Mouse (Mus musculus) cerebellum, adult 18-20 months (tissue): ENCODE results near the gene Mbd3.
"Not testable (repeated sequence)": the region's sequence is repeated elsewhere in the genome, so short reads cannot be mapped to it uniquely, and the experiment has no call there.

Experiments used
- DNase-seq, 2 experiments: peaks; one replicate each; pipeline ENCODE4 v3.0.0; 2021

Mbd3 gene

DNA sequence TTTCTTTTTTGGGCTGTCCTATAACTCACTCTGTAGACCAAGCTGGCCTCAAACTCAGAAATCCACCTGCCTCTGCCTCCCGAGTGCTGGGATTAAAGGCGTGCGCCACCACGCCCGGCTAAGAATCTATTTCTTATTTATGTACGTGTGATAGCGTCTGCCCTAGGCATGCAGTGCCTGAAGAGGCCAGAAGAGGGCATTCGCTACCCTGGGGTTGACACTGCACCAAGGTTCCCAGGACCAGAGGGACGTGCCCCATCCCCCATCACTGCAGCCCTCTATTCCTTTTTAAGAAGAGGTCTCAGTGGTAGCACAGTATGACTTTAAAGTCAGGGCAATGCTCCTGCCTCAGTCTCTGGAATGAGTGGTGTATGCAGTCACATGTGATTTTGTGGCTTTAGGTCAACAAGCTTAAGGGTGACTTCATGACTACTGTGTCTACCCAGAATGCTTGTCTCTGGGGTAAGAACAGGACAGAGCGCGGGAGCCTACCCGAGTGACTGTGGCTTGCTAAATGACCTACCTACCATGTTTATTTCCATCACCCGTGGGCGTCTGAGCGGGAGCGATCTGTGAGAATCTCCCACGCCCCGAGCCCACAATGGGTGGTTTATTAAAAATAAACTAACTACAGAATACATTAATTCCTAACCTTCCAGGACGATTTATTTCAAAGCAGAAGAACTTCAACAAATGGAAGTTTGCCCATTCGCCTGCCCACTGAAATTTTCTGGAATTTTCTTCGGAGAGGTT is 29.2 kb downstream of the Mbd3 start:
- DNase-seq = no peak

DNA sequence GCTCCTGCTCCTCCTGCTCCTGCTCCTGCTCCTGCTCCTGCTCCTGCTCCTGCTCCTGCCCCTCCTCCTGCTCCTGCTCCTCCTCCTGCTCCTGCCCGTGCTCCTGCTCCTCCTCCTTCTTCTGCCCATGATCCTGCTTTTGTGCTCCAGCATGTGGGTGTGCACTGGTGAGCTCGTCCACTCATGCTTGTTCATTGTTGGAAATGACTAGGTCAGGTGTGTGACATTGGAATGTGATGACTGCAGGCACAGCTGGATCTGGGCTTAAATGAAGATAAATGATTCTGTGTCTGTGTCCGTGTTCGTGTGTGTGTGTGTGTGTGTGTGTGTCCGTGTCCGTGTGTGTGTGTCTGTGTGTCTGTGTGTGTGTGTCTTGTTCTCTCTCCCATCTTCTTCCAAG is 31.0 kb downstream of the Mbd3 start:
- DNase-seq = no peak

DNA sequence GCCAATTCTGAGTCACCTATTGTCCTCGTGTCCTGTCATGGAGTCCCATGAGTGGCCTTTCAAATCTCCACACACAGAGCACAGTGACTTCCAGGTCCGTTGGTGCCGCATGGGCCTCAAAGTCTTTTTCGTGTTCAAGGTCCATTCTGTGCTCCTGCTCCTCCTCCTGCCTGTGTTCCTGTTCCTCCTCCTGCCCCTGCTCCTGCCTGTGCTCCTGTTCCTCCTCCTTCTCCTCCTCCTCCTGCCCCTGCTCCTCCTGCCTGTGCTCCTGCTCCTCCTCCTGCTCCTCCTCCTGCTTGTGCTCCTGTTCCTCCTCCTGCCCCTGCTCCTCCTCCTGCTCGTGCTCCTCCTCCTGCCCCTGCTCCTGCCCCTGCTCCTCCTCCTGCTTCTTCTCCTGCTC is 31.4 kb downstream of the Mbd3 start:
- DNase-seq = no peak

DNA sequence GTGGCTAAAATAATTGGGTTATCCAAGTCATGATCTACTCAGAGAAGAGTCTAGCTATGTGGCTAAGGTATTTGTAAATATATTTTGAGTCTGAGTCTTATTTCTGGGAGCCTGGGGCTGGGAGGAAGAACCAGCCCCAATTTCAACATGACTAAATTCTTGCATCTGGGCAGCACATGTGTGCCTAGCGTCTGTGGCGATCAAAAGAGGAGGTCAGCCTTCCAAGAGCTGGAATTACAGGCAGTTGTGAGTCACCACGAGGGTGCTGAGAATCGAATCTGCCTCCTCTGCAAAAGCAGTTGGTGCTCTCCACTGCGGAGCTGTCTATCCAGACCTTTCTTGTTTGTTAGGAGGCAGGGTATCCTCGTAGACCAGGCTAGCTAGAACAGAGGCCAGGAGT is 33.6 kb downstream of the Mbd3 start:
- DNase-seq = no peak

DNA sequence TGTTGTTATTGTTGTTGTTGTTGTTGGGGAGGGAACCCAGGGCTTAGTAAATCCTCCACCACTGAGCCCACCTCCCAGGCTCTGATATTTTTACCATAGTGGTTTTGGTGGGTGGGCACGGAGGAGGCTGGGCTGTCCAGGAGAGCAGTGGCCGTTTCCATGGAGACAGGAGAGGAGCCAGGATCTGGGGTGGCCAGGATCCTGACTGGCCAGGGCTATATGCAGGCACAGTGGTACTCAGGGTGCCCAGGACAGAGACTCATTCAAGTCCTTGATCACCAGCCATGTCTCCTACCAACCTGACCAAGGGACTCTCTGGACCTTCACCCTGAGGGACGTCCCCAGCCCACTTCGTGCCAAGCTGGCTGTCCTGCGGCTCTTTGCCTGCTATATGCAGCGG is 35.6 kb downstream of the Mbd3 start:
- no peak for DNase-seq

DNA sequence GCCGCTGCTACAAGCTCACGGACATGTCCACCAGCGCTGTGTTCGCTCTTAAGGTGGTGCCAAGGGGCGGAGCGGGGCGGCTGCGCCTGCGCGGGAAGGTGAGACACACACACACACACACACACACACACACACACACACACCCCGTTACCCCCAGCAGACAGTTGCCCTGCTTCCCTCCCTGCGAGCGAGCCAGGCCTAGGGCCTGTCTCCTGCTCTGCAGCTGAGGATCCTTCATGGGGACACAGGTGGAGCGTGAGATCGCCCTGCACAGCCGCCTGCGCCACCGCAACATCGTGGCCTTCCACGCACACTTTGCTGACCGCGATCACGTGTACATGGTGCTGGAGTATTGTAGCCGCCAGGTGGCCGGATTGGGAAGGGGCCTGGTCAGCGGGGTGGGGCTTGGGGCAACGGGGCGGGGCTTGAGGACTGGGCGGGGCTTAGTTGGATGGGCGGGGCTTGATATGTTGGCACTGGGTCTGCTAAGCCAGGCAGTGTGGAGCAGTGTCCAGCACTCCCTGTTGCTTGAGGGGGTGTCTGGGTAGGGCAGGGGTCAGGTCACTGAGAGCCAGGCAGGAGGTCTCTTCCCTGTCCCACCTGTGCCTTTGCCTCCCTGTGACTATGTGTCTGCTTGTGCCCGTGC is 41.2 kb downstream of the Mbd3 start:
- peak; percentile 75 to 80 for DNase-seq

DNA sequence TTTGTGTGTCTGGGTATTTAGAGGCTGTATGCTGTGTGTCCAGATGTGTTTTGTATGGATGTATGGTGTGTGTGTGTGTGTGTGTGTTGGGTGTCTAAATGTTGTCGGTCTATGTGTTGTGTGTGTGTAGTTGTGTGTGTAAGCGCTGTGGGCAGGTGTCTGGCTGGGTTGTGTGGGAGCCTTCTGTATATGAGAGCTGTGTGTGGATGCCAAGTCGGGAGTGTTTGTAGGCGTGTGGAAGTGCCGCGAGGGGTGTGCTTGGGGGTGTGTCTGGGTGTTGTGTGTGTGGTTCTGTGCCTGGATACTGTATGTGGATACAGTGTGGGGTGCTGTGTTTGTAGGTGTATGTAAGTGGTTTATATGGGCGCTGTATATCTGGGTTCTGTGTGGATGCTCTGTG is 42.0 kb downstream of the Mbd3 start:
- no peak for DNase-seq

DNA sequence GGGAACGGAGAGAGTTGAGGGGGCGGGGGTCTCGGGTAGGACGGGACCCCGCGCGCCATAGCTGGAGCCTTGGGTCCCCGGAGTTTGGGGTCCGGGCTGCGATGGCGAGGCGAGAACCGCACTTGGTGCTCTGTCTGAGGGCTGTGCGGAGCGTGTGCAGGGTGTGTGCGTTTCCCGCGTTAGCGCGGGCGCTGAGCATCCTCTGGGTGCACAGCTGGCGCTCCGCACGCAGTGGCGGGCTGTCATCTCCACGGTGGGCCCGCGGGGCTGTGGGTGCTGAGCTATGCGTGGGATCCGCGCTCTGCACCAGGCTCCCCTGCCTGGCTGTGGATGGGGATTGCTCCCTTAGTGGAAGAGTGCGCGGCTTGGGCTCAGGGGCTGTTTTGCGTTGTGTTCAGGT is 42.6 kb downstream of the Mbd3 start:
- peak in 1 of 2 experiments; percentile 57 for DNase-seq

DNA sequence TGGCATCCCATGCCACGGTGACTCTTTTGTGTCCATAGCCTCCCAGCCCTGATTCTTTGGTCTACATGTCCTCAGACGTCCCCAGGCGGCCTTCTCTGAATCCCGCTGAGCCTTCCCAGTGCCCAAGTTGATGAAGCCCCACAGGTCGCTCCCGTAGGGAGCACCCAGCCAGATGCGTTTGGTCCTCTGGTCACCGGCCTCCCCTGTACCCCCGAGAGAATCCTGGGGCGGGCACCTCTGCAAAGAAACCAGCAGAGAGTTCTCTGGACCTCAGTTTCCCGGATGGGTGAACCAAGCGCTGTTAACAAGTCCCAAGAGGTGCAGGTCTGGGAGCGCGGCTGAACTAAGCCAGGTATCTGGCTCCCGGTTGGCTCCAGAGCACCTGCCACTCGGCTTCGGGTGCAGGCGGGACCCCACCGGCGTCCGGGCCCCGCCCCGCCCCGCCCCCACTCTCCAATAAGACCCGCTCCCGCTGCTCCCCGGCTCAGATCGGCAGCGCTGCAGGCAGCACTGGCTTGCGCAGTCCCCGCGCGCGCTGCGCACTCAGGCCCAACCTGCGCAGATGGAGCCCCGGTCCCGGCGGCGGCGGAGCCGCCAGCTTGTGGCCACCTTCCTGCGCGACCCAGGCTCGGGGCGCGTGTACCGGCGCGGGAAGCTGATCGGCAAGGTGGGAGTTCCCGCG is 43.2 kb downstream of the Mbd3 start, which contains the start of gene Plk5:
TSS of gene Plk5 (plus strand) at position 459 of the 682 bp plus-strand sequence.
- peak; percentile 72 to 84 for DNase-seq

DNA sequence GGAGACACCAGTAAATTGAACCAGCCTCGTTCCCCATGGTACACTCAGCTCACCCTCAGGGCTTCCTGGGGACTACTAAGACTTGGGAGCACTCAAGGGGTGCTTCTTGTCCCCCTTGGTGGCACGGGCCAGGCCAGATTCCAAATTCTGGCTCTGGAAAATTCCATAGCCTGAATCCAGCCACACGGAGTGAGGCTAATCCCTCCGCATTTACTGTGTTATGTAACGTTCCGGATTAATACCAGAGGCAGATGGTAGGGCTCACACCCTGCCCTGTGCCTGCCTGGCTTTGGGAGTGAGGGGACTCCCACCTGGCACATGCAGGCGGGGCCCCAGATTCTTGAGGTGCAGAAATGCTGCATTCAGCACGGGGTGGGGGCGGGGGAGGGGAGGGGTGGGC is 43.9 kb downstream of the Mbd3 start:
- DNase-seq = peak; percentile 76 to 77

DNA sequence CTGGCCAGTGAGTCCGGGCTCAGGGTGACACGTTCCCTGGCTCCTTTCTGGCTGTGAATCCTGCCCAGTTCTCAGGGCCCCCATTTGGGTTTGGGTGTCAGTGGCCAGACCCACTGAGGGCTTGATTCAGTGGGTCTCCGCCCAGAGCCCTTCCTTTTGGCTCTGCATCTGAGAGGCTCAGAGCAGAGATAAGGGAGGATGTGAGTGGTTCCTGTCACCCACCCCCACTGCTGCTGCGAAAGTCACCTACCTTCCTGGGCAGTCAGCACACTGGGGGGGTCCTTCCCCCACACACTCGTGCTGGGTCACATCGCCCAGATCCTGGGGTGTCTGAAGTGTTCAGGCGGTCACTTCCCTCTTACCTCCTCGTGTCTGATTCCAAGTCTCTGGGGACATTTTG is 46.6 kb downstream of the Mbd3 start:
- no peak for DNase-seq

DNA sequence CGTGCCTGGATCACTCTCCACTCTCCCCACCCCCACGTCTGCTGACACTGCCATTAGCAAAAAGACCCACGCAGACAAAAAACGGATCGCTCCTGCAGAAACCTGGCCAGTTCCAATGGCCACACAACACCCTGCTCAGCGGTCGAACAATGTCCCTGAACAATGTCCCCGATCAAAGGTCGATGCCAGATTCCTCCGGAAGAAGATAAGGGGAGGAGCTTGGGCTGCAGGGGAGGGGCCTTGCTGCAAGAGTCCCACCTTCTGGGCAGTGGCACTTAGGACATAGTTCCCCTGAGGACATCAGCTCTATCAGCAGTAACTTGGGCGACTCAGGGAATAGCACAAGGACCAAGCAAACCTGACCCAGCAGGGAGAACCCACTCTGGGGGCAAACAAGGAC is 47.5 kb downstream of the Mbd3 start:
- no peak for DNase-seq

DNA sequence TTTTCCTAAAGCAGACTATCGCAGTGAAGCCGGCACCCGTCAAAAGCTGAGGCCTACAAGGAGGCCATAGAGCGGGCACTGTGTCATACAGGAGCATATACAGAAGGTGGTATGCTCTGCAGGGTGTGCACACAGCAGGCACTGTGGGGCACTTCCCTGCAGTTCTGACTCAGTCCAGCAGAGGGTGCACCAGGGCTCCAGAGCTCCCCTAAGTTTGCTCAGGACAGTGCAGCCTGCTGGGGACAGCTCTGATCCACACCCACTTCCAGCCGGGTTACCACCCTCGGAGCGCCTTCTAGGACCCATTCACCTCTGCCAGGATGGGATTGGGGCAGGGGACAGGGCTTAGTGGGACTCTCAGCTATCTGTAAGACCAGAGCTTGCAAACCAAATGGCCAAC is 49.1 kb downstream of the Mbd3 start:
- DNase-seq = peak; percentile 86 to 92

DNA sequence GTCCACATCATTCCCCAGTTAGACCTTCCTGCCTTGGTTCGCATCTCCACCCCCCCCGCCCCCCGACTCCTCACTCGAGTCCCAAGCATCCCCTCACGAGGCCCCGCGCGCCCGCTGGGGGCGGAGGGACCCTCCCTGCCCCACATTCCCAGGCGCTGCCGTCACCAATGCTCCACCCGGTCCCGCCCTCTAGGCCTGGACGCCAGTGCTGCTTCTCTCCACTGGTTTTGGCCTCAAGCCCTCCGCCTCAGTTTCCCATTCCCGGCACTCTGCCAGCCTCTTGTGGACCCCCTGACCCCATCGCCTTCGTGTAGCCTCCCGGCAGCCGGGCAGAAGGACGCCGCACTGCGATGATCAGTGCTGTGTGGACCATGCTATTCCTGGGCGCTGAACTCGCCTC is 50.4 kb downstream of the Mbd3 start:
- DNase-seq = no peak

DNA sequence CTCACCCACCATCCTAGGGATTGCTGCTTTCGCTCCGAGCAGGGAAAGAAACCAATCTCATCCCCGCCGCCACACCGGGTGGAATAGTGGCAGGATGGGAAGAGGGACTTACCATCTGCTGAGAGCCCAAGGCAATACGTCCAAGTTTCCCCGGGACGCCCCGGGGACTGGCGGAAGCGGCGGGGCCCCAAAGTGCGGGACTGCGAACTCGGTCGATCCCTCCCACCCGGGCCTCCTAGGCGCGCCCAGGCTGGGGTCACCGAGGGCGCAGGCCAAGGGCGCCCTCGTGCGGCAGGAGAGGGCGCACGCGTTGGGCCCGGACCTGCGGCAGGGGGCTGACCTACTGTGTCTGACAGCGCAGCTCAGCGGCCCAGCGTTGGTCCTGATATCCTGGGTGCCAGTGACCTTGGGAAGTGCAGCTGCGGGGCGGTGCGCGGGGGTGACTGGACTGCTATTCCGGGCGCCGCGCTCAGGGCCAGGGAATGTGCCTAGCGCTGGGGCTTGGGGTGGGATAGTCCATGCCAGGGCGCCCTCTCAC is 51.0 kb downstream of the Mbd3 start, which contains the start of gene Adamtsl5:
TSS of gene Adamtsl5 (minus strand) at position 169 of the 538 bp plus-strand sequence.
- peak; percentile 41 to 71 for DNase-seq

DNA sequence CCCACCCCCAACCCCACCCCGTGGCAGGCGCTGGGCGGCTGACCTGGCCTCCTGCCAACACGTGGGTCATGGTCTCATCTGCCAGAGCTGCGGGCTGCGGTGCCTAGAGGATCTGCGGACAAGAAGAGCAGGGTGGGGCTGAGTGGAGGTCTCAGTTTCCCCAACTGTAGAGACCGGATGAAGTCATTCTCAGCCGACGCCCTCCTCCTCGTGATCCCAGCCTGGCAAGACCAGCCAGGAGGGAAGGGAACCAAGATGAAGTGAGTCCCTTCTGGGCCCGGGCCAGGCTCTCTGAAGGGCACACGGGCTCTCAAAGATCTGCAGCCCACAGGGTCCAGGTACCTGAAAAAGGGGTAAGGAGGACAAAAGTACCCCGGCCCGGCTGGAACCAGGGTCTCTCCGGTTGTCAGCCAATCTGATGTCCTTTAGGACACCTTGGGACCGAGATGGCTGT is 51.8 kb downstream of the Mbd3 start:
- no peak for DNase-seq

DNA sequence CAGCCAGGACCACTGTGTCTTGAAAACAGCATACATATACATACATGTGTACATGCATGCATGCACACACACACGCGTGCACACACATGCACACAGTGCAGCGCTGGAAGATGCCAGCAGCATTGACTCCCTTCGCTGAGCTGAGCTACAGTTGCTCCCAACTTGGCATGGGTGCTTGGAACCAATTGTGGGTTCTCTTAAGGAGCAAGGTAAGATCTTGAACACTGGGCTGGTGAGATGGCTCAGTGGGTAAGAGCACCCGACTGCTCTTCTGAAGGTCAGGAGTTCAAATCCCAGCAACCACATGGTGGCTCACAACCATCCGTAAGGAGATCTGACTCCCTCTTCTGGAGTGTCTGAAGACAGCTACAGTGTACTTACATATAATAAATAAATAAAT is 53.4 kb downstream of the Mbd3 start:
- DNase-seq = not testable (repeated sequence)

DNA sequence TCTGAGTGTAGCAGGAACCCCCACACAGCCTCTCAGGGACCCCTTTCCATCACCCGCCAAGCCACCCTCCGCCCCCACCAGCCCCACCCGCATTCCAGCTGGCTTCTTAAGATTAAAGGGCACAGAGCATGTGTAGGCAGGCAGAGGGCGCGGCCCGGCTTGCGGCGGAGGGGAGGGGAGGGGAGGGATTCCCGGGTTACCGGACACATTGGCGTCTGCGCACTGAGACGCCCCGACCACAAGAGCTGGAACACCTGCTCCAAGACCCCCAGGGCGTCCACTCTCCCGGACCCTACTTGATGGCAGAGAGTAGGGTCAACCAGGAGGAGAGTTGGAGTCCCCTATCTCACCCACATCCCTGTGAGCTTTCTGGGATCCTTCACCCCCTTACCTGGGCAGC is 54.2 kb downstream of the Mbd3 start:
- DNase-seq = no peak

DNA sequence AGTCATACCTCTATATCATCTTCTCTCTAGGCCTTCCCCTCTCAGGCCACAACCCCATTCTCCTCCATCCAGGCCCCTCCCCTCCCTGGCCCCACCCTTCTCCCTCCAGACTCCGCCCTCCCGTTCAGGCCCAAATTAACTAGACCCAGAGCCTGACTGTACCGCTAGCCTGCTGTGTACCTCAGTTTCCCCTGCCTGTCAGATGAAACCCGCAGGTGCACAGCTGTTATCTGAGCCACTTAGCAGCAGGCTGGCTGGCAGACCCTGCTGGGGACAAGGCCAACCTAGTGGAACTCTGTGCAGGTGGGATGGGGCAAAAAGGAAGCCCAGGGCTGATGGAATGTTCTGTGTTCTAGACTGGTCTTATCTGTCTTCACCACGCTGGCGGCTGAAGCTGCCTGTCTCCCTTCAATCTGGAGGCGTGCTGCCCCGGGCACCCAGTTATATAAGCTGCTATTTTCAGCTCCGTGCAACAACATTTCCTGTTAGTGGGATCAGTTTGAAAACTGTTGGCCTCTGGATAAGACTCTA is 55.2 kb downstream of the Mbd3 start:
- no peak for DNase-seq

DNA sequence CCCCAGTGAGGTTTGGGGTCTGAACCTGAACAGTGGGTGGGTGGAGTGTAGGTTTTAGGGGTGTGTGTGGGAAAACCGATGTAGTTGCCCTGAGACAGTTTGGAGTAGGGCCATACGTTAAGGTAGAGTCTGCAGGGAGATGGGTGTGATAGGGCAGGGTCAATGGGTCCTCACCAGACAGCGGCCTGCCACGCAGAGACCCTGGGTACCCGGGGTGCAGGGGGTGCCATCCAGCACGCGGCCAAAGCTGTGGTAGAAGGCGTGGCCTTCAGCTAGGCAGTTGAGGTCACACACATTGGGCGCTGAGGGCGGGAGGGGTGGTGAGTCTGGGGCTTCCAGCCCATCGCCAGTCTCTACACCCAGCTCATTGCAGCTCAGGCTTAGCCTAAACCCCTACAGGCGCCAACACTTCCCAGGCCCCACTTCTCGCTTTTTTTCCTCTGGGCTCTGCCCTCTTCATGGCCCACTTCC is 55.9 kb downstream of the Mbd3 start:
- DNase-seq = no peak

DNA sequence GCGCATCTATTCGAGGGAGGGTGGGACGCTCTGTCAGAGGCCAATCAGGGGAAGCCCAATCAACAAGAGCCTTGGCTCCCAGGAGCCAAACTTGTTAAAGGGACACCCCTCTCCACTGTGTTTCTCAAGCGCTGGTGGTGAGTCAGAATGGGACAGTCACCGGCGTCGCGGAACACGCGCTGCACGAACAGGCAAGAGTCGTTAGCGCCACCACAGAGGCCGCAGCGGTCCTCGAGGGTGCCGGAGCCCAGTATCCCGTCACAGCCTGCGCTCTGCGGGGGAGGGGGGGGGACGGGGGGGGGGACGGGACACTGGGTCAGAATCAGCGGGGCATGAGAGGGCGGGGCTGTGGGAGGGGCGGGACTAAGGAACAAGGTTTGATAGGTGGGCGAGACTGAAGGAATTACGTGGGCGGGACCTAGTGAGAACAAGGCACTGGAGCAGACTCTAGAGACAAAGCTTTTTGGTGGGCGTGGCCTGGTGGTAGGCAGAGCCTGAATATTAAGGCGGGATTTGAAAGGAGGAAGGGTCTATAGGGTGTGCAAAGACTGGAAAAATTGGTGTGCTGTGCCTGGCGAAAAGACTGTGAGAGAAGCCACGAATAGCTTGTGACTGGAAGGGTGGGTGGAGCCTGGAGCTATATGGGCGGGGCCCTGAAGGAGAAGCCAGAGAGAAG is 56.5 kb downstream of the Mbd3 start:
- peak in 1 of 2 experiments; percentile 16 for DNase-seq
